Mouse (Mus musculus): ENCODE measurements around the gene Tmsb15b2.
"Not testable (repeated sequence)": the region's sequence is repeated elsewhere in the genome, so short reads cannot be mapped to it uniquely, and the experiment has no call there.

Gene Tmsb15b2

DNA sequence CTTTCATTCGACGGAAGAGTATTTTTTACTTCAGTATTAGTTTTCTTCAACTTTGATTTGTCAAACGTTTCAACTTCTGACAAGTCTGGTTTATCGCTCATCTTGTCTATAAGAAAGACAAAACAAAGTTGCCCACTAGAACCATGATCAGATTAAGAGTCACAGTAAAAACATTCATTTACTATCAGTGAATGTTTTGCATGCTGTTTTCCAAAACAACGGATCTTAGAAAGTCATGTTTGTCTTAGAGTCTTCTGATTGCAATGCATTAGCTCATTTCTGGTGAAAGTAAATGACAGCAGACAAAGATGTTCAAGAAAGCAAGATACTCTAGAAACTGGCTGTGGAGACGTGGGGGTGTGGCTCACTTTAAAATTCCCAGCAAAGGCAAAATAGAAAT is at the start of gene Tmsb15b2:
Gene Tmsb15b2, minus strand, starts transcription at position 101 of the 400 bp plus-strand sequence.
- DNase-seq: not testable (repeated sequence)

DNA sequence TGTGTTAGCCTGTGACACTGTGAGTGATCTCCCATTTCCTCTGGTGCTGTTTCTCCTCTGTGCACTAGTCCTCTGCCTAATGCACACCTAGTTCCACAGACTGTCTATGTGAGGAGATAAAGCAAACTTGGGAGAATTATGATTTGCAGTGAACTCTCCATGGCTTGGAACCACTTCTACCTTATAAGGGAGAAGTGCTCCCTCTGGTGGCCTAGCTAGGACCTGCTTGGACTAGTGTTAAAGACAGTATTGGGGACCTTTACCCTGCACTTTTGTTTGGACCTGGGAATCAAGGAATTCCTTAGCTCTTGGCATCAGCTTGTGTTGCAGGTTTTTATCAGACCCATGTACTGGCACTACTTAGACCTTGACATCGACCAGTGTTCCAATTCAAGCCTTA is 44.0 kb upstream of the Tmsb15b2 start:
- peak; percentile 76 to 78 for DNase-seq

- DNase-seq: no peak
Observed at GRCm38 (mm10) chrX:137017668-137018067, 42.4 kb upstream of the Tmsb15b2 start.

DNA sequence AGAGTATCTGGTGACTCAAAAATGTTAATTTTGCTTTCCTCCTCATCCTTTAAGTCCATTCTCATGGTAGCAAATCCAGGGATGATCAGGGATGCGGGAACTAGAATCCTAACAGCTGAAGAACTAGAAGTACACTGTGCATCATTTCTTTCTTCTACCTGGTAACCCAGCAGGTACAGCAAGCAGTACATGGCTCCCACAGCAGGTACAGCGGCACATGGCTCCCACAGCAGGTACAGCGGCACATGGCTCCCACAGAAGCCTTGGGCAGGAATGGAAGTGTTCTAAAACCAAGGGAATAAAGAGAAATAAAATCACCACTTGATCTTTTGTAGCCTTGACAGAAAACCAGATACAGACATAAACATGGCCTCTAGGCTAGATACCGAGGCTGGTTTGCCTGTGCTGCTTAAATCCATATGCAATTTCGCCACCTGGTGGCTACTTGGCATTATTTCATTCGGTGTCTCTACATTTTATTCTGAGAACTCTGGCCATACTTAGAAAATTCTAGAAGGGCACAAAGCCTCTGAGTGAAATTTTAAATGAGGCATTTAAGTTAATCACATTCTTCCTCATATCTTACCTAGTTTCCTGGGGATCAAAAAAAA is 39.9 kb upstream of the Tmsb15b2 start:
- DNase-seq: peak; percentile 69 to 77

DNA sequence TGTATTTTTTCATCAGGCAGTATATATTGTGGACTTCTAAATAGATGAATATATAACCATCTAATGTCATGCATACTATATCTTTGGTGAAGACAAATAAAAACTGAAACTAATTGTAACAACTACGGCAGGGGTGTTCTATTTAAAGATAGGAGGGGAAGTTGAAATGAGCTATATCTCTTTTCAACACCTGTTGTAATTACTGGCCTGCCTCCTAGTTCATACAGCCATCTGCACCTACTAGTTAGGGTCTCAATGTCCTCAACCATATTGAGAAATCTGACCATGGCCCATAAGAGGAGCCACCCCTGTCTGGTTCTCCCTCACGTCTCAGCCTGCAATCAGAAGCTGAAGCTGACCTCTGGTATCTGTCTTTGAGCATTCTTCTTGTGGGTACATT is 21.0 kb upstream of the Tmsb15b2 start:
- no peak for DNase-seq

- DNase-seq: no peak
Observed at GRCm38 (mm10) chrX:136993641-136994040, 18.3 kb upstream of the Tmsb15b2 start.

DNA sequence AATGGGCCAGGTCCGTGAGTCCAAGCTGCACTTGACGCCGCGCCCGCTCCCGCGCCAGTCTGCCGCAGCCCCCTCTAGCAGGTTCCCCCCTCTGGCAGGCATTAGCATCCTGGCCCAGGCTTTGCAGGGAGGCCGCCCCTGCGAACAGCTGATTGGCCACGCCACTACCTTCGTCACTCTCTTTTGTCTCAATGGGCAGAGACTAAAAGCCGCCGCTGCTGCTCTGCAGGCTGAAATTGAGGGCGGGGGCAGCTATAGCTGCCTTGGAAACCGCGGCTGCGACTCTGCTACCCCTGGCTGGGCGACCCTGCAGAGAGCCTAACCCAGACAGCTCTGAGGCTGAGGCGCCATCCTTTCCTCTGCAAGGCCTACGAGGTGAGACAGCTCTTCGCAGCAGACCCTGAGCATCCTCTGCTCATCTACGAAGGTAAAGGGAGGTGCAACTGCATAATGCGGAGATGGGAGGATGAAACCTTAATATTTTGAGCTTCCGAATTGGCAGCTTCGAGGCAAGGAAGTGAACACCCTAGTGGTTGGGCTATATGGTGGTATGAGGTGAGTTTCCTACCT is 17.8 kb upstream of the Tmsb15b2 start, which contains the start of gene Zcchc18:
Gene Zcchc18, plus strand, starts transcription at position 178 of the 570 bp plus-strand sequence.
- DNase-seq: peak; percentile 70 to 74

GRCm38 (mm10) chrX:136992191-136992965 is 17.1 kb upstream of the Tmsb15b2 start:
- peak in 1 of 2 experiments; percentile 5 for DNase-seq

DNA sequence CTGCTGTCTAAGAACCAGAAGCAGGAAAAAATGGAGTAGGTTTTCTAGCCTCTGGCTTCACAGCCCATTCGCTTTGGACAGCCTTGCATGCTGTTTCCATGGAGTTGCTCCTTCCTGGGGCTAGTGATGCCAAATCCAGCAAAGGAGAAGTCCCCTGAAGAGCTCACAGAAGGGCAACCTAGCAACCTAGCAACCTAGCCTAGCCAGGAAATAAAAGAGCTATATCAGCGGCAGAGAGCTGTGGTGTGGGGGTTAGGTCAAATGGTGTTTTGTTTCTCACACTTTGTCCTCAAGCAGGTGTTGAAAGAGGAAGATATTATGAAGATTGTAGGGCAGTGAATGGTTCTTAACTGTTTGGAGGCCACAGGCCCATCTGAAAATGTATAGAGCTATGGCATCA is 16.0 kb upstream of the Tmsb15b2 start:
- peak; percentile 7 to 24 for DNase-seq

DNA sequence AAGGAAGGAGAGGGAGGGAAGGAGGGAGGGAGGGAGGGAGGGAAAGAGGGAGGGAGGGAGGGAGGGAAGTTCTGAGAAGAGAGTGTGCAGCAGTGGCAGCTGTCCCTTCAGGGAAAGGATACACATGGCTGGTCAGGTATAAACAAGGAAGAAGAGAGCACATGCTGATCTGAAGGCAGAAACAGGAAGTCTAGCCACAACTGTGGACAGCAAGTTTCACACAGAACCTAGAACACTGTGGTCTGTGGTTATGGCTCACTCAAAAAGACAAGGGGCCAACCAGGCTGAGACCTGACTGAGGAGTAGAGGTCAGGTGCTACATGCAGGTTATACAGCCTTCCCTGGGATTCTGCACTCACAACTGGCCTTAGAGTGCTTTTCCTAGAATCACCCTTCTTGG is 10.7 kb upstream of the Tmsb15b2 start:
- peak; percentile 47 to 50 for DNase-seq

GRCm38 (mm10) chrX:136978616-136979015 is 3.3 kb upstream of the Tmsb15b2 start:
- peak in 1 of 2 experiments; percentile 34 for DNase-seq

GRCm38 (mm10) chrX:136976424-136977084 is 1.3 kb upstream of the Tmsb15b2 start, which contains the start of the genes Tmsb15l and Tmsb15b1:
Gene Tmsb15l (minus strand): TSS chrX:136976869.
Gene Tmsb15b1 (minus strand): TSS chrX:136976874.
- peak; percentile 39 to 77 for DNase-seq

DNA sequence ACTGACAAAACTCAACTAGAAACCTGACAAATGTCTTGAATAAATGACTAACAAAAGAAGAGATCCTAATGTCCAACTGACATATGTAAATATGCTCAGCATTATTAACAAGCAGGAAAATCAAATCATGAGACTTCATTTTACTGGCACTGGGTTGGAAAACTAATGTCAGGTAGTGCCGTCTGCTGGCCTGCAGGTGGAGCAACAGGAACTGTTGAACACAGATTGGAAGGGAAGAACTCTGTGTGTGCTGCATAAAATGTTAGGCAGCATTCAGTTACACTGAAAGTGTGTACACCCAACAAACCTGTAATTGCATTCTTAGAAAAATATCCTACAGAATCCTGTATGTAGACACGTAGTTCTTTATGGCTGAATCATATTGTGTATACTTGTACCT is 15.6 kb downstream of the Tmsb15b2 start:
- DNase-seq: peak; percentile 25 to 39

DNA sequence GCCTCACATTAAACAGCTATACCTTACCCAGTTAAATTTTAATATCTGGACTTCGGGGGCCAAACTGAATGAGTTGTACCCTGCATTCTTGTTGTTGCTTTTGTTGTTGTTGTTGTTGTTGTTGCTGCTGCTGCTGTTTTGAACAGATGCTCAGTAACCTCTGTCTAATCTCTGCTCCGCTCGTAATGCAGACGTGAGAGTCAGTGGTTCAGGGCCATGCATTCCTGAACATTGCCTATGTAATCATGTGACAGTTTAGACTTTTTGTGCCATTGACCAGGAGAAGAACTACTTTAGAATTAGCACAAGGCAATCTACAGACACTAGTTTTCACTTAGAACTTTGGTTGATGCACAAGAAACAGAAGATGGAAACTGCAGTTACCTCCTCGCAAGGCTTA is 17.0 kb downstream of the Tmsb15b2 start:
- not testable (repeated sequence) for DNase-seq

DNA sequence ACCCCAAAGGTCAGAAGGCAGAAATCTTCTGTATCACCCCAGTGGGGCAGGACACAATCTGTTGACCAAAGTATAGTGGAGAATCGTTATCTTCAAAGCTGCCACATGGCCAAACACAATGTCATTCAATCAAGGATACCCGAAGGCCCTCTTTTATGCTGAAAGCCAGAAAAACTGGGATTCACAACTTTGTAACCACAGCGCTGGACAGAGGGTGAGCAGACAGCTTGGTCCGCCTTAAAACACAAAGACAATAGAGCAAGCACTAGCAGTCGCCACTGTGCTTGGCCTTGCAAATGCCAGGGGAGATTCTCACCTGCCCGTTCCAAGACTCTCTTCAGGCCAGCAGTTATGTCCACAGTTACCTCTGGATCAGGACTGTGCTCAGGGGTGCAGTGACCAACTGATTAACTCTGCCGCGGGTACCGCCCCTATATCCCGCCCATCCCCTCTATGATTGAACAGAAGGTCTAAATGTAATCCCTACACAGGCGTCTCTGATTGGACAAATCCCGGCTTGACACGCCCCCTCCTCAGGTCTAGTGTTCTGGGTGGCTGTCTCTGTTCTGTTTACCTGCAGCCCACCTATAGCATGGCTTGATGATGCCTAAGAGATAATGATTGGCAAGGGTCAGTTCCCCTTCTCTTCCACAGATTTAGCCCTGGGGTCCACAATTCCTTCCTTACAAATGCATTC is 17.6 kb downstream of the Tmsb15b2 start:
- peak in 1 of 2 experiments; percentile 69 for DNase-seq

- no peak for DNase-seq
Observed at GRCm38 (mm10) chrX:136937985-136938384, 37.3 kb downstream of the Tmsb15b2 start.

GRCm38 (mm10) chrX:136927031-136927430 is 48.3 kb downstream of the Tmsb15b2 start, which contains the start of gene H2bfm:
Gene H2bfm (plus strand): TSS chrX:136927325.
- DNase-seq: no peak

- no peak for DNase-seq
Observed at GRCm38 (mm10) chrX:136925863-136926262, 49.4 kb downstream of the Tmsb15b2 start.

Measured in B cell, adult 2 months (primary cell).